8 mouse cellular contexts compared by ENCODE assay signal in the genomic region with DNA sequence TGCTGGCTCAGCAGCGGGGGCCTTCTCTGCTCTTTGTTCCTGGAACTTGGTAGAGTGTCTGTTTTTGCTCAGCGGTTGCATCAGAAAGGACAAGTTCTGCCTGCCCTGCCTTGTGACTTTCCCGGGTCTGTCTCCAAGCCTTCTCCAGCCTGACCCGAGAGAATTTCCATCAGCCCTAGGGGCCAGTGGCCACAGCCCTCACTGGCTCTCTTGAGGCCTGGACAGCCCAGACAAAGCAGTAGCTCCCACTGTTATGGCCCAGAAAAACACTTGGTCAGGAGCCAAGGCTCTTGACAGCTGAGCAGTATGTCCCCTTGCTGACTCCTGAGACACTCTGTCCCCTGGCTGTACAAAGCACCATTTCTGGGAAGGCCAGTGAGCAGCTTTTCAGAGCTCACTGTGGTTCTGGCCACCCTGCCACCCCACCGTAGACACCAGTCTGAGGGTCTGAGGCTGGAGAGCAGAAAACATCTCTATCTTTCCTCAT. TPM values are rescaled to one million over a fixed set of nuclear protein-coding genes. Genes with fewer than 3 reads are reported as not detected.
DNase-seq lines count a peak whose midpoint lies in the region; ATAC-seq and TF ChIP-seq lines count a peak whose summit lies in the region.

A gene (plus strand): TSS at position 437 of the 487 bp plus-strand sequence.

- 31% methylated on average over 5 of the region's 5 CpGs for WGBS in heart, embryonic 12.5 days
- 41% methylated on average over 5 of the region's 5 CpGs for whole genome bisulfite sequencing in kidney, postnatal 0 days
- 37% methylated on average over 5 of the region's 5 CpGs for WGBS in limb, embryonic 15.5 days
- WGBS in neural tube, embryonic 14.5 days, result 33% methylated on average over 5 of the region's 5 CpGs

- peak within 1 kb of the TSS; percentile 99 for H3K27ac ChIP-seq in embryonic fibroblast, embryonic 13.5 days (ENCODE audit: insufficient read depth, low read length)
- peak within 1 kb of the TSS; percentile 96 for H3K27ac ChIP-seq in heart, embryonic 12.5 days (ENCODE audit: poor library complexity, severe bottlenecking)
- peak within 1 kb of the TSS; percentile 94 for H3K27ac ChIP-seq in kidney, postnatal 0 days
- H3K27ac ChIP-seq in limb, embryonic 15.5 days, result peak within 1 kb of the TSS; percentile 89
- peak within 1 kb of the TSS; percentile 50 for H3K27ac ChIP-seq in neural tube, embryonic 14.5 days (ENCODE audit: low read depth, low read length)

- TF ChIP-seq POLR2A in embryonic fibroblast, embryonic 13.5 days (IDR thresholded peaks at IDR 0.05; ENCODE audit: low read depth, low read length), result peak; percentile 43; the same call in 1 of the 2 replicates

- peak within 1 kb of the TSS; percentile 37 for H3K4me2 ChIP-seq in heart, embryonic 12.5 days
- H3K4me2 ChIP-seq in kidney, postnatal 0 days (ENCODE audit: low read length), result peak within 1 kb of the TSS; percentile 45
- H3K4me2 ChIP-seq in limb, embryonic 15.5 days, result peak within 1 kb of the TSS; percentile 7; the same call in 1 of the 2 replicates
- H3K4me2 ChIP-seq in neural tube, embryonic 14.5 days (ENCODE audit: low read depth, low read length), result no peak within 1 kb of the TSS

- H3K9ac ChIP-seq in heart, embryonic 12.5 days, result peak within 1 kb of the TSS; percentile 49
- H3K9ac ChIP-seq in kidney, postnatal 0 days (ENCODE audit: low read depth, low read length), result peak within 1 kb of the TSS; percentile 49
- 0 out of 2 replicates have a peak within 1 kb of the TSS, but pooled peaks have one; percentile 8 for H3K9ac ChIP-seq in limb, embryonic 15.5 days
- H3K9ac ChIP-seq in neural tube, embryonic 14.5 days (replicated peaks; ENCODE audit: low read depth, low read length), result no peak within 1 kb of the TSS

- H3K27me3 ChIP-seq in heart, embryonic 12.5 days (replicated peaks), result no peaks in the 10 kb centered on the region
- H3K27me3 ChIP-seq in kidney, postnatal 0 days (ENCODE audit: insufficient read depth, low read length), result no peaks in the 10 kb centered on the region
- H3K27me3 ChIP-seq in limb, embryonic 15.5 days, result no peaks in the 10 kb centered on the region
- no peaks in the 10 kb centered on the region for H3K27me3 ChIP-seq in neural tube, embryonic 14.5 days (ENCODE audit: control insufficient read depth, insufficient read depth, low read length)

- peaks cover 18% of the 10 kb centered on the region for H3K4me1 ChIP-seq in embryonic fibroblast, embryonic 13.5 days (ENCODE audit: control insufficient read depth, insufficient read depth, low read length)
- peaks cover 55% of the 10 kb centered on the region for H3K4me1 ChIP-seq in heart, embryonic 12.5 days (replicated peaks)
- peaks cover 26% of the 10 kb centered on the region for H3K4me1 ChIP-seq in kidney, postnatal 0 days (replicated peaks; ENCODE audit: insufficient read depth, low read length)
- peaks cover 52% of the 10 kb centered on the region for H3K4me1 ChIP-seq in limb, embryonic 15.5 days
- peaks cover 6% of the 10 kb centered on the region; the same call in 1 of the 2 replicates for H3K4me1 ChIP-seq in neural tube, embryonic 14.5 days (ENCODE audit: control insufficient read depth, insufficient read depth, low read length)

- H3K36me3 ChIP-seq in heart, embryonic 12.5 days, result peaks cover 37% of the 10 kb centered on the region
- peaks cover 21% of the 10 kb centered on the region; the same call in 1 of the 2 replicates for H3K36me3 ChIP-seq in kidney, postnatal 0 days (ENCODE audit: insufficient read depth, low read length)
- peaks cover 34% of the 10 kb centered on the region for H3K36me3 ChIP-seq in limb, embryonic 15.5 days
- H3K36me3 ChIP-seq in neural tube, embryonic 14.5 days (ENCODE audit: control insufficient read depth, insufficient read depth, low read length), result peaks cover 19% of the 10 kb centered on the region

- no peaks in the 10 kb centered on the region for H3K9me3 ChIP-seq in heart, embryonic 12.5 days (replicated peaks)
- no peaks in the 10 kb centered on the region for H3K9me3 ChIP-seq in kidney, postnatal 0 days (replicated peaks; ENCODE audit: low read length)
- no peaks in the 10 kb centered on the region for H3K9me3 ChIP-seq in limb, embryonic 15.5 days
- no peaks in the 10 kb centered on the region for H3K9me3 ChIP-seq in neural tube, embryonic 14.5 days (ENCODE audit: control insufficient read depth, low read length)

- H3K4me3 ChIP-seq in embryonic fibroblast, embryonic 13.5 days (ENCODE audit: insufficient read depth, low read length), result peak within 1 kb of the TSS; percentile 18
- peak within 1 kb of the TSS; percentile 7; the same call in 1 of the 2 replicates for H3K4me3 ChIP-seq in heart, embryonic 12.5 days
- H3K4me3 ChIP-seq in kidney, postnatal 0 days (replicated peaks; ENCODE audit: low read depth, low read length), result no peak within 1 kb of the TSS
- no peak within 1 kb of the TSS for H3K4me3 ChIP-seq in limb, embryonic 15.5 days
- no peak within 1 kb of the TSS for H3K4me3 ChIP-seq in neural tube, embryonic 14.5 days (ENCODE audit: low read depth, low read length)

- DNase-seq in 3T3-L1 (ENCODE audit: low read depth, low spot score), result peak; percentile 84
- peak; percentile 82 for DNase-seq in adrenal gland, adult 2 months
- peak; percentile 81 for DNase-seq in kidney, postnatal 0 days (ENCODE audit: low spot score)

- ATAC-seq in heart, embryonic 12.5 days (ENCODE audit: insufficient number of reproducible peaks, low FRiP score), result peak; percentile 53; the same call in 1 of the 2 replicates
- peak; percentile 53 for ATAC-seq in kidney, postnatal 0 days (replicated peaks; ENCODE audit: low FRiP score, low read depth)
- ATAC-seq in limb, embryonic 15.5 days (ENCODE audit: insufficient number of reproducible peaks, low FRiP score, low TSS enrichment, low read depth), result 0 out of 2 replicates have a peak, but pooled peaks have one; percentile 45
- ATAC-seq in neural tube, embryonic 14.5 days (ENCODE audit: low read depth), result no peak
- no peak for ATAC-seq in megakaryocyte progenitor cell, adult 5-6 weeks (replicated peaks; ENCODE audit: poor library complexity)

- TF ChIP-seq CTCF in embryonic fibroblast, embryonic 13.5 days (IDR thresholded peaks at IDR 0.05; ENCODE audit: borderline replicate concordance, insufficient read depth, low read length), result no peak
- no peak; the same call in 1 of the 2 replicates for TF ChIP-seq CTCF in kidney, postnatal 0 days (IDR thresholded peaks at IDR 0.05; ENCODE audit: low read depth)

RNA-seq across cellular contexts. Expression of the gene that starts here (rescaled TPM):
- total RNA-seq in adrenal gland, adult 2 months (2021), result 10 to 100 TPM; 17.5 to 18.0 TPM
- 8.5 and 18.3 TPM in 2 replicates for polyA plus RNA-seq in adrenal gland, adult 2 months (2012; rRNA removed)
- 81.8 and 101 TPM in 2 replicates for polyA plus RNA-seq in embryonic fibroblast, embryonic 13.5 days (2011; ENCODE audit: insufficient read length, low read depth, missing spikeins)
- 5.7 and 6.5 TPM in 2 replicates for polyA plus RNA-seq in heart, embryonic 12.5 days (2016; fragmentation: Nextera tagmentation; extraction: Ambion mirVana)
- polyA plus RNA-seq in kidney, postnatal 0 days (2015; fragmentation: Nextera tagmentation; extraction: Ambion mirVana), result 18.9 and 19.2 TPM in 2 replicates
- 5.9 and 6.8 TPM in 2 replicates for polyA plus RNA-seq in limb, embryonic 15.5 days (2015; fragmentation: Nextera tagmentation; extraction: Ambion mirVana)
- polyA plus RNA-seq in neural tube, embryonic 14.5 days (2014; fragmentation: Nextera tagmentation; extraction: Ambion mirVana), result 4.5 and 5.1 TPM in 2 replicates
- total RNA-seq in megakaryocyte progenitor cell, adult 5-6 weeks (2015), result 0.35 and 0.64 TPM in 2 replicates
- total RNA-seq in megakaryocyte progenitor cell, adult 5-6 weeks (2017), result 0.88 and 2.8 TPM in 2 replicates

Comparison
In these comparisons a context has a peak if more than half of its experiments do, and no peak if none do; other contexts are left out.
1. RNA of the gene that starts here (total RNA-seq): 17.5 to 18.0 TPM in adrenal gland, adult 2 months; 0.35 to 2.8 TPM in megakaryocyte progenitor cell, adult 5-6 weeks; every median in the first group is over 4 times any median in the second.
2. H3K4me3 ChIP-seq: peak in embryonic fibroblast, embryonic 13.5 days (single experiment) and heart, embryonic 12.5 days (single experiment); none in kidney, postnatal 0 days (single experiment), limb, embryonic 15.5 days (single experiment) and neural tube, embryonic 14.5 days (single experiment).
3. ATAC-seq: peak in heart, embryonic 12.5 days (single experiment), kidney, postnatal 0 days (single experiment) and limb, embryonic 15.5 days (single experiment); none in neural tube, embryonic 14.5 days (single experiment) and megakaryocyte progenitor cell, adult 5-6 weeks (single experiment).
4. Peak in every context shown above with its lines, with median percentiles within 50 percentile points of each other: DNase-seq and H3K27ac ChIP-seq.